Mouse (Mus musculus) myocyte (in vitro differentiated cells): ENCODE measurements around the gene Insl6.

ENCODE experiments used
- CEBPB ChIP-seq: IDR thresholded peaks from 2 replicates; pipeline ENCODE4 v1.6.1; 2011; ENCODE audit warnings: mild to moderate bottlenecking, moderate library complexity; ENCODE audit not compliant: poor library complexity, insufficient read depth, severe bottlenecking
- MYOG ChIP-seq, 3 experiments: IDR thresholded peaks; one replicate each; pipeline ENCODE4 v1.6.1; 2011; ENCODE audit warnings: control low read depth in 2 of 3, low read depth in 2 of 3, mild to moderate bottlenecking in 2 of 3; ENCODE audit not compliant: insufficient read length in 2 of 3, control insufficient read depth in 1 of 3, insufficient read depth in 1 of 3
- POLR2A ChIP-seq: IDR thresholded peaks from one replicate; pipeline ENCODE4 v1.6.1; 2011; ENCODE audit warnings: low read depth, mild to moderate bottlenecking, control low read depth, moderate library complexity; ENCODE audit not compliant: insufficient read length
- REST ChIP-seq: IDR thresholded peaks from one replicate; pipeline ENCODE4 v1.6.1; 2011; ENCODE audit warnings: mild to moderate bottlenecking, control low read depth, moderate library complexity; ENCODE audit not compliant: insufficient read depth, insufficient read length
- SRF ChIP-seq: IDR thresholded peaks from one replicate; pipeline ENCODE4 v1.6.1; 2011; ENCODE audit warnings: low read depth; ENCODE audit not compliant: control insufficient read depth, insufficient read length

GRCm38 (mm10) chr19:29350991-29351390 lies 25.8 kb upstream of the Insl6 start:
- TF ChIP-seq POLR2A (no peak), SRF (no peak), REST (no peak), MYOG (IDR thresholded peaks at IDR 0.05; ENCODE audit: control insufficient read depth in 1 of 3, insufficient read depth in 1 of 3, insufficient read length in 2 of 3, low read depth in 2 of 3) (no peak), CEBPB (no peak)
